Mouse (Mus musculus) testis, adult 2 months (tissue): ENCODE measurements at regions not wholly inside any gene's neighbourhood (a gene's known extent, or its start where the extent isn't known, plus 50 kb on each side); places are given as distances from the start of the nearest gene placed in this dataset.

ENCODE experiments used
- CTCF ChIP-seq: fragments of 200-500 bp; IDR thresholded peaks from 2 replicates; pipeline ENCODE4 v1.5.1; 2012; ENCODE audit warnings: low read depth, mild to moderate bottlenecking, inconsistent platforms, low read length, moderate library complexity; ENCODE audit not compliant: control insufficient read depth, insufficient read depth, insufficient replicate concordance
- POLR2A ChIP-seq: fragments of 200-500 bp; IDR thresholded peaks from 2 replicates; pipeline ENCODE4 v1.6.1; 2012; ENCODE audit warnings: low read depth, mild to moderate bottlenecking, inconsistent platforms, low read length, moderate library complexity; ENCODE audit not compliant: control insufficient read depth

GRCm38 (mm10) chr14:72187329-72187984, 304.2 kb downstream of the Gm9195 start:
- no peak for TF ChIP-seq CTCF
- no peak for TF ChIP-seq POLR2A
